Mouse (Mus musculus): ENCODE measurements around the gene Tstd2. TPM values are rescaled to one million over a fixed set of nuclear protein-coding genes. Genes with fewer than 3 reads are reported as not detected.

Gene Tstd2
- total and polyA plus RNA-seq, 2 experiments from 2014 or later, result 18.5 to 20.2 TPM

DNA sequence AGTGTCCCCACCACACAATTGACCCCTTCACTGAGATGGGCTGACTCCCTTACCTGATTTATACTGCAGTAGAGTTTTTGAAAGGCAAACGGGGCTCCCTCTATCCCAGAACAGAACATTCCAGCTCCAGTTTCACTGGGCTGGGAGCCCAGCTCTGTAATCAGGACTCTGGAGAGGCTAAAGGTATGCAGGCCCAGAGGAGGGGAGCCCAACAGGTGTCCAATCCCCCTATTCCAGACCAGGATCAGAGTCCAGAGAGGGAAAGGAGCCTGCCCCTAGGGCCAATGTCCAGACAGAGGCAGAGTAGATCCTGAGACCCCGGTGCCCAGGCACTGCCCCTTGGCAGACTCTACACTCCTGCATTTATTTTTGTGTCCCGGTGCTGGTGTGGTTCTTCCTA, 73.5 kb downstream of the Tstd2 start:
- no peak for TF ChIP-seq CTCF (IDR thresholded peaks at IDR 0.05; ENCODE audit: low read depth)
- Histone ChIP-seq H3K36me3 (ENCODE audit: insufficient read depth, low read length) (no peaks in the 10 kb centered on the region), H3K4me3 (ENCODE audit: low read length) (no peak overlapping the region), H3K9me3 (ENCODE audit: low read length) (no peaks in the 10 kb centered on the region), H3K4me1 (ENCODE audit: insufficient read depth, low read length) (0 out of 2 replicates have a peak, but pooled peaks cover 10% of the 10 kb centered on the region), H3K27ac (no peak overlapping the region), H3K4me2 (ENCODE audit: low read depth, low read length) (no peak overlapping the region), H3K9ac (replicated peaks; ENCODE audit: low read length) (no peak overlapping the region), H3K27me3 (ENCODE audit: insufficient read depth, low read length) (no peaks in the 10 kb centered on the region)
- ATAC-seq (no peak), DNase-seq (ENCODE audit: low spot score) (no peak)
- WGBS, result 74% methylated on average over 3 of the region's 3 CpGs

Other genes with a start within 250 kb of the Tstd2 start
- 0.63 and 1.0 TPM in 2 replicates for gene Ccdc180, start 248.4 kb downstream of the Tstd2 start, total RNA-seq (2014; rRNA removed)
- 0.20 and 0.51 TPM in 2 replicates for gene Ccdc180, start 248.4 kb downstream of the Tstd2 start, polyA plus RNA-seq (2015; fragmentation: Nextera tagmentation; extraction: Ambion mirVana)
- gene Tdrd7, start 173.4 kb downstream of the Tstd2 start, total RNA-seq (2014; rRNA removed), result 31.3 and 33.4 TPM in 2 replicates
- 23.6 and 26.1 TPM in 2 replicates for gene Tdrd7, start 173.4 kb downstream of the Tstd2 start, polyA plus RNA-seq (2015; fragmentation: Nextera tagmentation; extraction: Ambion mirVana)
- gene Tmod1, start 99.8 kb downstream of the Tstd2 start, total RNA-seq (2014; rRNA removed), result 0.58 and 1.3 TPM in 2 replicates
- gene Tmod1, start 99.8 kb downstream of the Tstd2 start, polyA plus RNA-seq (2015; fragmentation: Nextera tagmentation; extraction: Ambion mirVana), result 2.3 and 2.5 TPM in 2 replicates
- 34.8 and 35.3 TPM in 2 replicates for gene Ncbp1, start 81 bp downstream of the Tstd2 start, total RNA-seq (2014; rRNA removed)
- gene Ncbp1, start 81 bp downstream of the Tstd2 start, polyA plus RNA-seq (2015; fragmentation: Nextera tagmentation; extraction: Ambion mirVana), result 44.7 and 46.2 TPM in 2 replicates
- 18.9 and 26.4 TPM in 2 replicates for gene Xpa, start 57.6 kb upstream of the Tstd2 start, total RNA-seq (2014; rRNA removed)
- 35.9 and 39.2 TPM in 2 replicates for gene Xpa, start 57.6 kb upstream of the Tstd2 start, polyA plus RNA-seq (2015; fragmentation: Nextera tagmentation; extraction: Ambion mirVana)
- not detected in 2 replicates for gene Foxe1, start 204.9 kb upstream of the Tstd2 start, total RNA-seq (2014; rRNA removed)
- gene Foxe1, start 204.9 kb upstream of the Tstd2 start, polyA plus RNA-seq (2015; fragmentation: Nextera tagmentation; extraction: Ambion mirVana), result not detected in 2 replicates

All from hindbrain, postnatal 0 days (tissue).